Mouse (Mus musculus) cerebellum, adult 2 months (tissue): Measurements from ENCODE around the gene Slit3.

Experiments
- CTCF ChIP-seq: fragments of 200-500 bp; IDR thresholded peaks from 2 replicates; pipeline ENCODE4 v1.5.1; 2011; ENCODE audit warnings: low read depth, mild to moderate bottlenecking, control low read depth, low read length, moderate library complexity, borderline replicate concordance; ENCODE audit not compliant: insufficient read depth
- POLR2A ChIP-seq: fragments of 200-500 bp; IDR thresholded peaks from 2 replicates; pipeline ENCODE4 v1.6.1; 2011; ENCODE audit warnings: low read length, control low read depth, borderline replicate concordance; ENCODE audit not compliant: insufficient read depth

- TF ChIP-seq CTCF (no peak), POLR2A (no peak)
Observed at GRCm38 (mm10) chr11:35204084-35204483, 83.1 kb downstream of the Slit3 start.
